Mouse (Mus musculus) urinary bladder, postnatal 4 days (tissue): Measurements from ENCODE around the gene 1700061G19Rik.

Experiments
- DNase-seq, 2 experiments: peaks; one replicate each; pipeline ENCODE4 v3.0.0; 2021 to 2022; ENCODE audit warnings: low spot score in 2 of 2

The 1700061G19Rik gene

DNA sequence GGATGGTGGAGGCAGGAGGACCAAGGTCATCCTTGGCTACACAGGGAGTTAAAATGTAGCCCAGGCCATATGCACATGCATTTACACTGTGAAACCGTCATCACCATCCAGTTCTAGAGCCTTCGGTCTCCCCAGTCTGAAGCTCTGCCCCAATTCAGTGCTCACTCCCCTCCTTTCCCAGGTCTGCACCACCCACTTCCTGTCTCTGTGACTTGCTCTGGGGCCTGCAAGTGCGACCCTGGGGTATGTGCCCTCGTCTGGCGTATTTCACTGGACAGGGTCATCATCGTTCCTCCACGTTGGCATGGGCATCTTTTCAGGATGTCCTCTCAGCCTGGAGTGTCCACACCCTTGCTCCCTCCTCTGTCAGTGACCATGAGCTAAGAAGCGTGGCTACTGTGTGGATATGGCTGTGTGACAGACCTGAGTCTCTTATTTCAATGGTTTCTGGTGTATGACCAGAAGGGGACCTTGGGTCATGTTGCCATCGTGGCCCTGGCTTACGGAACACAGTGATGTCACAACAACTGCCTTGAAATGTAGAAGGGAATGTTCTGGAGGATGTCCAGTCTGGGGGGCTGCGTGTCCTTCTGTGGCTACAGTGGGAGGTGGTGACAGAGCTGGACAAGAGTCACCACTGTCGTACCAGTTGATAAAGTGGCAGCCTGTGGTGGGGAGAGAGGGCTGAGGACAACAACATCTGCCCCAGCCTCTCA lies at the start of gene 1700061G19Rik:
TSS of gene 1700061G19Rik (plus strand) at position 542 of the 716 bp plus-strand sequence.
- DNase-seq, result no peak

GRCm38 (mm10) chr17:56826718-56827117 lies 48.6 kb upstream of the 1700061G19Rik start:
- DNase-seq, result no peak

DNA sequence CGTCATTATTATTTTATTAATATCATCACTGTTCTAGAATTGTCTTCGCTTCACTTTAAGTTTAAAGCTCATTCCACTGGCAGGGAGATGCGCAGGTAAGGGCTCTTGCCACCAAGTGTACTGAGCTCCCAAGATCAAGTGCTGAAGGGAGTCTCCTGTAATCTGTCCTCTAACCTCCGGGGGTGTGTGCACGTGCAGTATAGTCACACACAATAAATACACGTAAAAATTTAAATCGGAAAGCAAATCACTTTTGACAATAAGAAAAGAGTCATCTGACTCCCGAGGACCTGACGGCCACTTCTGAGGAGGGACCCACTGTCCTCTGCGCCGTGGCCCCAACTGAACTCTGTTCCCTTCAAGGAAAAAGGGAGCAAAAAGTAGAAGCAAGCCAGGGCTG lies 46.1 kb upstream of the 1700061G19Rik start:
- DNase-seq, result no peak

- no peak for DNase-seq
Measured at GRCm38 (mm10) chr17:56829795-56830194, 45.5 kb upstream of the 1700061G19Rik start.

- DNase-seq, result no peak
Measured at GRCm38 (mm10) chr17:56830411-56831110, 44.7 kb upstream of the 1700061G19Rik start, which contains the start of gene Rfx2. Gene Rfx2, minus strand, starts transcription at chr17:56831013.

DNA sequence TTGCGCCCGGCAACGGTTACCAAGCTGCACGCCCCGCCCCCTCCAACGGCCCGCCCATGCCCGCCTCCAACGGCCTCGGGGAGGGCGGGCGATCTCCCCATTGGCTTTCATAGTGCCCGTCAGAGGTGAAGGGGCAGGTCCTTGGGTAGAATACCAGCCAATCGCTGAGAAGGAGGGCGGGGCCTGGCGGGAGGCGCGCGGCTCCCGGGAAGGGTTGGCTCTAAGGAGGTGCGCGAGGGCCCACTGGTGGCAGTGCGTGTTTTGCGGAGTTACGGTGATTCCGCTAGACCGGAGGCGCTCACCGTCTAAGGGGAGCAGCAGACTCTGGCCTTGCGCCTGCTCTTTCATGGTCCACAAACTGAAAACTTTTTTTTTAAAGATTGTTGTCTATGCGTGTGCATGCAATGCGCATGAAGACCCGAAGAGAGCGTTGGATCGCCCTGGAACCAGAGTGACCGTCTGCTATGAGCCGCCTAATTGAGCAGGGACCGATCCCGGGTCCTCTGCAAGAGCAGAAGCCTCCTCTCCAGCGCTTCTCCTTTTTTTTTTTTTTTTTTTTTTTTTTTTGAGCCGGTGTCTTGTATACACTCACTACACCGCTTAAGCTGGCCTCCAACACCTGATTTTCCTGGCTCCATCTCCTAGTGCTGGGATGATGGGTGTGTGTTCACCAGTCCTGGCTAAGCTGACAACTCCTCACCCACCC lies 44.0 kb upstream of the 1700061G19Rik start:
- DNase-seq, result peak; percentile 99

GRCm38 (mm10) chr17:56832918-56833317 lies 42.4 kb upstream of the 1700061G19Rik start:
- DNase-seq, result no peak

GRCm38 (mm10) chr17:56833381-56833780 lies 41.9 kb upstream of the 1700061G19Rik start:
- DNase-seq, result no peak

DNA sequence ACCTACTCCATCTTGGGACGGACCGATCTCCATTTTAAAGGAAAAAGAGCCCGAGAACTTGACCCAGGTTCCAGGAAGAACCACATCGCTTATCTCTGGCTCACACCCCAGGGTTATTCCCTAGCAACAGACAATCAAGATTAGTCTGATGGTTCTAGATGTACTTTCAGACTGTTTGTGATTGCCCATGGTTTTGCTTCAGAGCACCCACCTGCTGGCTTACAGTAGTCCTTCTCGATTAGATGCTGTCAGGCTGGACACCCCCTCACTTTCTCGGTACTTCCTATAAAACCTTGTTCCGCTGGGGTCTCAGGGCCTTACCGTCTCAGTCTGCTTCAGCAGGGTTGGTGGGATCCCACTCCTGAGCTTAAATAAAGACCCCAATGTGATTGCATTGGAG lies 38.9 kb upstream of the 1700061G19Rik start:
- DNase-seq, result no peak

GRCm38 (mm10) chr17:56840524-56840923 lies 34.8 kb upstream of the 1700061G19Rik start:
- DNase-seq, result no peak

- no peak for DNase-seq
Measured at GRCm38 (mm10) chr17:56842173-56842572, 33.1 kb upstream of the 1700061G19Rik start.

DNA sequence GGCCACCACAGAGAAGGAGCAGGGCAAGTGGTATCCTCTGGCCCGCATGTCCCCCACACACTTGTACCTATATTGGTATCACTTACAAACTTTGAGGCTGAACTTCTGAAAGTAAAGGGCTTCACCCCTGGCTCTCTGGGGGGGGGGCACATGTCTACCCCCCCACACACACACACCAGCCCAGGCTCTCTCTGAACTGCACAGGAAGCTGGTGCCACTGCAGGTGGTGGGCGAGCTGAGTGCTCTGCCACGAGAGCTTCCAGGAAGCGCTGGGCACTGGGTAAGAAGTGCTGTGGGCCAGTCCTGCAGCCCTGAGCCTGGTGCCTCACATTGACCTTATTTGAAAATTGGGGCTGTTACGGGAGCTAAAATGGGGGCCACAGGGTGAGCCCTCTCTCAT lies 31.6 kb upstream of the 1700061G19Rik start:
- no peak for DNase-seq

DNA sequence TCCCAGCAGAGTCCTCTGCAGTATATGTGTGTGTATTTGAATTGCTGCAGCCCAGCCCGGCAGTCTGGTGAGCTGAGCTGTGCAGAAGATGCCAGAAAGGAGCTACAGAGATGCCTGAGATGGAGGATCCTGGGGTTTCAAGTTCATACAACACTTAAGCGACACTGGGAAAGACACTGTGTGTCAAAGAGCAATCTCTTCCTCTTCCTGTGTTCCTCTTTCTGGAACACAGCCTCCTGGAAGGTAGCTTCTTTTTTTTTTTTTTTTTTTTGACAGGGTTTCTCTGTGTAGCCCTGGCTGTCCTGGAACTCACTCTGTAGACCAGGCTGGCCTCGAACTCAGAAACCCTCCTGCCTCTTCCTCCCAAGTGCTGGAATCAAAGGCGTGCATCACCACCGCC lies 26.5 kb upstream of the 1700061G19Rik start:
- DNase-seq, result no peak

GRCm38 (mm10) chr17:56849710-56850109 lies 25.6 kb upstream of the 1700061G19Rik start:
- no peak for DNase-seq

GRCm38 (mm10) chr17:56851167-56851566 lies 24.1 kb upstream of the 1700061G19Rik start:
- no peak for DNase-seq

DNA sequence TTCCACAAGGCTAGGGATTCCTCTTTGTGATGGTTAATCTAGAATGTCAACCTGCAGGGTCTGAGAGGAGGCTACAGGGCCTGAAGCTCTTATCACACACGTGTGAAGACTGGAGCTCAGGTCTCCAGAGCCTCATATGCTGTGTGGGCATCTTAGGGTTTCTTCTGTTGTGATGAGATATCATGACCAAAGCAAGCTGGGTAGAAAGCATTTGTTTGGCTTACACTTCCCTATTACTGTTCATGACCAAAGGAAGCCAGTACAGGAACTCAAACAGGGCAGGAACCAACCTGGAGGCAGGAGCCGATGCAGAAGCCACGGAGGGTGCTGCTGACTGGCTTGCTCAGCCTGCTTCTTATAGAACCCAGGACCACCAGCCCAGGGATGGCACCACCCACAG lies 19.9 kb upstream of the 1700061G19Rik start:
- no peak for DNase-seq

GRCm38 (mm10) chr17:56858216-56858615 lies 17.1 kb upstream of the 1700061G19Rik start:
- DNase-seq, result peak; percentile 31 to 69

DNA sequence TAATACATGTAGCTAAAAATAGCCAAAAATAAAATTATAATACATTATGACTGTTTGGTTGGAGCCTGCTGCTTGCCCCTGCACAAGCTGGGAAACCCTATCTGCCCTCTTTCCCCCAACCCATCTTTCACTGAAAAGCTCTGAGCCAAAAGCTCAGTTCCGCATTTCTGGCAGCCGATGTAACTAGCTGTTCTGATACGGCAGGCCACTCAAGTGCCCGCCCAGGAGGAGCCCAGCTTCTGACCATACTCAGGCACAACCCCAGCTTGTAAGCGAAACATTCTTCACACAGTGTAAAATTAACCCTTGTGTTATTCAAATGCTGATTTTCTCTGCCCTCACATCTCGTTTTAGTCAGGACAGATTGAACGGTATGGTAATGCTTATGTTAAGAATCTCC lies 16.4 kb upstream of the 1700061G19Rik start:
- DNase-seq, result no peak

GRCm38 (mm10) chr17:56861197-56861596 lies 14.1 kb upstream of the 1700061G19Rik start:
- no peak for DNase-seq

DNA sequence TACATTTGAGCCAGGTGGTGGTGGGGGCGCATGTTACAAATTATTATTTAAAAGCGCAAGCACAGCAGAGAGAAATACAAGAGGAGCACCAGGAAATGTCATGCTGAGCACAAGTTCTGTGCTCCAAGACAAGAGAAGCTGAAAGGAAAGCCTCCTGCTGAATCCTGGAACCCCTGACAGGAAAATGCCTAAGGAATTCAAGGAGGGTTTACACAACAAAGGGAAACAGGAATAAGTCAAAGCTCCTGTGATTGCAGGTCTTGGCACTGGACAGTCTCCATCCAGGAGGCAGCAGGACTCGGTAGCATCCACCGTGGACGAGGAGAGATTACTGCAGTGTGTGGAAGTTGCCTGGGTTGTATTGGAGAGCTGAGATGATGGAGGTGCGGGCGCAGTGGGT lies 9.2 kb upstream of the 1700061G19Rik start:
- DNase-seq, result no peak

DNA sequence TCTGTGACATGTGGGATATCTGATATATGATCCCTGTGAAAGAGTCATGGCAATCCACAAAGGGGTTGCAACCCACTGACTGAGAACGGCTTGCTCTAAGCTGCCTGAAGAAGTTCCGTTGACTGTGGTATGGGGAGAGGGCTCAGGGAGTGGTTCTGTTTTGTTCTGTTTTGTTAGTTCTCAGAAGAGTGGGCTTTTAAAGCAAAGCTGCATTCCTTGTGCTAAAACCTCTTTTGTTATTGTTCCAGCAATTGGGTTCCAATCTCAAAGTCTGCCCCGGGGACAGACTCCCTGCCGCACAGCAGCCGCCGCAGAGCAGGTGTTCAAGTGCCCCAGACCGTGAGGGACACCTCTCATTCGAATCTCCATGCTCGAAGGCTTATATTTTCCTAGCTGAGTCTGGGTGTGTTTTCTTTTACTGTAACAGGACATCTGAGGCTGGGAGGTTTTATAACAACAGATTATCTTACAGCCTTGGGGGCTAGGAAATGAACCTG lies 5.7 kb upstream of the 1700061G19Rik start:
- DNase-seq, result no peak

DNA sequence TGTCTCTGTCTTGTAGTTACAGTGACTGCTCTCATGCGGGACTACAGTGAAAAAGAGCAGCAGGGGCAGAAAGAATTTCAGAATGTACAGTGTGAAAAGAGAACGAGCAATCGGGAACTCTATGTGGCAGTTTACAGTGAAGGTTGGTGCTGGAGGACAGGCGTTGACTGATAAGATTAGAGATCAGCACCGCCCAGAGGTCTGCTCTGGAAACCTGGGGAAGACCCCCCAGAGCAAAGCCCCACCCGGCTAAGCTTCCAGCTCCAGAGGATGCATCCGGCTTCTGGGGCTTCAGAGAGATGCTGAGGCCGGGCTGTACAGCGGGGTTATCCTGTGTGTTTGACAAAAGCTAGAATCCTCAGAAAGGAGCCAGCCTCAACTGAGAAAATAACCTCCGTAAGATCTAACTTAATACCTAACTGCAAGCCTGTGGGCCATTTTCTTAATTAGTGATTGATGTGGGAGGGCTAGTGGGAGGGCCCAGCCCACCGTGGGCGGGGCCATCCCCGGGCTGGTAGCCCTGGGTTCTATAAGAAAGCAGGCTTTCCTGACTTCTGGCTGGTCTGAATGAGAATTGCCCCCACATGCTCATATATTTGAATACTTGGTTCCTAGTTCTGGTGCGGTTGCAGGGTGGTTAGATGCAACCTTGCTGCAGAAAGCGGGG lies 4.9 kb upstream of the 1700061G19Rik start:
- DNase-seq, result no peak
